Mouse (Mus musculus) liver, adult (tissue): Measurements from ENCODE around the gene Gm28230.

Source experiments
- GATA4 ChIP-seq: IDR thresholded peaks from 2 replicates; pipeline ENCODE4 v1.6.1; 2014; ENCODE audit warnings: mild to moderate bottlenecking, low read length; ENCODE audit not compliant: insufficient replicate concordance

Gene Gm28230

DNA sequence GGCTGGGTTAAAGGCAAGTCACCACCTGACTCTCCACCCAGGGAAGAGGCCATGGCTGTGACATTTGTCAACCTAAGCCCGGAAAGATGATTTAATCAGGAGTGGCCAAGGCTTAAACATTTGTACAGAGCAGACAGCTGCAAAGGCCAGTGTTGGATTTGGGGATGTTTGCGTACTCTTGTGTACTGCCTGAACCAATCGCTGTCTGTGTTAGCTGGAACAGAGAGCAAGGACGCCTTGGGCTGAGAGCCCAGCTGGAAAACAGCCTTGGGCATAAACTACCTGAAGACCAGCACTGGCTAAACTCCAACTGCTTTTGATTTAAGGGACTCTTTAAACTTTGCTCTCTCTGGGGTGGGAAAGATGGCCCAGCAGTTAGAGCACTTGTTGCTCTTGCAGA lies 17.9 kb upstream of the Gm28230 start:
- TF ChIP-seq GATA4: no peak

DNA sequence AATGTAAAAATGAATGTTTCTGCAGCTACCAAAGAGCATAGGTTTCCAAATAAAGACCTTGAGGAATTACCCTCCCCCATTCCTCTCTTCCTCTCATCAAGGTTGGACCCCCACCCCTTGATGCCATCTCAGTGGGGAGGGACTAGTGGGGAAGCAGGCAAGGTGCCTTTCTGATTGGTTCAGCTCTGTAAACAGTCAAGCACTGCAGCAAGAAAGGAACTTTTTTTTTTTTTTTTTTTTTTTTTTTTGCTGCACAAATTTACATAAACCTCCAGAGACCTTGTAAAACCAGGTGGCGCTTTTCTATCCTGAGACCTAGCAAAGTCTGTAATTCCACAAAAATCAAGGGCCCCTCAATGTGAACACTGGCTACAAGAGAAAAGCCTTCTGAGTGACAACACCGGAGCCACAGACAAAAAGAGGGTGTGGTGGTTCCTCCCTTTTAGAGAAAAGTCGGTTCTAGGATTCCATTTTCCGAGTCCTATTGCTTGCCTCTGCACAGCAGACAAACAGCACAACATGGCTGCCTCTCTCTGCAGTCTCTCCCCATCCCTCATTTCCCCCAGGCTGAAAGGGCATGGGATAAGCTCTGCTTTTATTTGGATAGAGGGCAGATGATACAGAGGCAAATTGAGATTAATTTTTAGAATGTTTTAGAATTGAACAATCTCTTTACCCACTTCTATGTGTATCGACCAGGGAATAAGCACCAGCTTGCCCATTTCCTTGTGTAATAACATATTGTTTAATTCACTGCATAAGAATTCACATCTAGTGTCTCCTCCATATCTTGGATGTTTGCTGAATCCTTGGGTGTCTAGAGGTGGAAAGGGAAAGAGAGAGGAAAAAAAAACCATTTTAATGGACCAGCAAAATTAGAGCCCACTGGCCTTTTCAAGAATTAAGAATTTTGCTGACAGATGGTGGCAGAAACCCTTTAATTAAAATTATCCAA lies 16.8 kb upstream of the Gm28230 start:
- no peak for TF ChIP-seq GATA4

DNA sequence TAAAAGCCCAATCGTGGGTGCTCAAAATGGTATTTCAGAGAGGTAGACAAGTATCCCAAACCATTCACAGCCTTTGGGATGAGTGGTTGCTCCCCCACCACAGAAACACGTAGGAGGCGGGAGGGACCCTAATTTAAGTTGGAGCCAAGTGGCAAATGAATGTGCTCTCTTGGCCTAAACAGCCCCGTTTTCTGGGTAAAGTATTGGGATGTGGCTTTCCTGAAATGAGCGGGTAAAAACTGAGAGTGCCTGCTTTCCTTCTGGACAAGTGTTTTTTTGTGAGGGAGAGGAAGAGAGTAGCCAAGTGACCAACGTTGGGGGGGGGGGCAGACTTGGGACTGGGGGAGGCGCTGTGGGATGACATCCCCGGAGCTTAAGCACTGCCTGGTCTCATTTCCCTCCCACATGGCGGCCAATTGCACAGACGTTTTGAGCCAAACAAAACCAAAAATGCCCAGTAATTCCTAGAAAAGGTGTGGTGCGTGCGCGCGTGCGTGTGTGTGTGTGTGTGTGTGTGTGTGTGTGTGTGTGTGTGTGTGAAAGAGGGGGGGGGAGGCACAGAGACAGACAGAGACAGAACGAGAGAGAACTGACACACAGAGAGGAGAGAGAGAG lies 15.5 kb upstream of the Gm28230 start:
- no peak for TF ChIP-seq GATA4

DNA sequence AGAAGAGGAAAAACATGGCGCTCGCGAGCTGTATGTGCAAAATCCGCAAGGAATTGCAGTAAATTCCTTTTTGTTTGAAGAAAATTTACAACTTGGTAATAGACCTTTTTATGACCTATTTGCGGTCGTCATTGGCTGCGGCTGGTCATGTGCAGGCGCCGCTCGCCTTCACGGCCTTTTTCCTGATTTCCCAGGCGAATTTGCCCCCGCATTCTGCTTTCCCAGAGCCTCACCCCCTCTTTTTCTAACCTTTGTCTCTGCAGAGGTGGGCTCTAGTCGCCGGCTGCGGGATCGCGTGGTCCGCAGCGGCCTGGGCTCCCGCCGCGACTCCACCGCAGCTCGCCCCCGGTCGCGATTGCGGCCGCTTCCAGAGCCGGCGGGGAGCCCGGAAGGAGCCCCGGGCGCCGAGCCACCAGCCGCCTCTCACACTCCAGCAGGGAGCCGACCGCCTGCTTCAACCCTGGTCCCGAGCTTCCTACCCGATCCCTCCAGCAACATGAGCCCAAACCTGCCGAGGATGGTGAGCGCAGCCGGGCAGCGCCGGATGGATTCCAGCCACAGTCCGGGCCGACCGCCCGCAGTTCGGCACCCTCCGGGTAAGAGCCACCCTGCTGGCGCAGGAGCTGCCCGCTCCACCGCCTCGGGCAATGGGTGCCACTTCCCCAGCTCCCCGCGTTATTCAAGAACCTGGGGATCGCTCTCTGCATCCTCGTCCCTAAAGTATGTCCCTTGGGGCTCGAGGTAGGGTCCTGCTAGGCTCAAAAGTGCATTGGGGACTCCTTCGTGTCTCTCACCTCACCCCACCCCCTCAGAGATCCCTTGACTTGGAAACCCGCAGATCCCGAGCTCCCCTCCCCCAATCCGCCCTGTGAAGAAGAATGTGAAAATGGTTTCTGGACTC lies 14.6 kb upstream of the Gm28230 start, which contains the start of the genes Hoxd3 and Hoxd4:
TSS of gene Hoxd3 (plus strand) at position 207 of the 901 bp plus-strand sequence.
TSS of gene Hoxd4 (plus strand) at position 209 of the 901 bp plus-strand sequence.
- no peak for TF ChIP-seq GATA4

DNA sequence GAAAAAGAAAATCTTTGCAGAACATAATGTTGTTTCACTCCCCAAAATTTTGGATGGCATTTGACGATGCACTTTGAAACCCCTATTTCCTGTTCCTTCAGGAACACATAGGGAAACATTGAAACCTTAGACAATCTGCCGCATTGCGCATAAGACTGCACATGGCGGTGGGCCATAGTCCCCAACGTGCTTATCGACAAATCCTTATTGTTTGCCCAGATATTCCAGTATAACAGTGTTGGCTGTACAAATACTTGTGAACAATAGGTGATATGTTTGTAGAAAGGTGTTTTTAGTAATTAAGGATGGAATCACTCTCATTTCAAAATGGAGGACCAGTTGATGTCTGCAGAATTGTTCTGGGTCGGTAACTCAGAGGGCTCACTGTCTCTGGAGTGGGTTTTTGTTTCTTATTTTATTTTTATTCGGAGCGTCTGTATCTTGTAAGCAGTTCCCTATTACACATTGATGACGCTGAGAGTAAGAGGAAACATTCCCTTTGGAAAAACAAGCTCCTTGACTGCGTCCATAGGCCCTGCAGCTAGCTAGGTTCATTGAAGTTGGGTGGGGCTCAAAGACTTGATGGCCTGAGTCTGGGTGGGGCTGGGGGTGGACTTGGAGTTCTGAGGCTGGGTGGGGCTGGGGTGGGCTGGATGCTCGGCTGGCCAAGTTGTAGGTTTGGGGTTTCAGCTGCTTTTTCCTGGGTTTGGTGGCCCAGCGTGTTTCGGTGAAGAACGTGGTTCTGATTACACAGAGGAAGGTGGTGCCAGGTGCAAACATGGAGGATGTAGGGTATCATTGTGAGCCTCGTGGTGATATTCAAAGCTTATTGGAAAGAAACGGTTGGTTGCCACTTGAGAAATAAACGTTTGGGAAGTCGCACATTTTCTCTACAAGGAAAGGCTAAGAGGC lies 13.0 kb upstream of the Gm28230 start:
- TF ChIP-seq GATA4: no peak

DNA sequence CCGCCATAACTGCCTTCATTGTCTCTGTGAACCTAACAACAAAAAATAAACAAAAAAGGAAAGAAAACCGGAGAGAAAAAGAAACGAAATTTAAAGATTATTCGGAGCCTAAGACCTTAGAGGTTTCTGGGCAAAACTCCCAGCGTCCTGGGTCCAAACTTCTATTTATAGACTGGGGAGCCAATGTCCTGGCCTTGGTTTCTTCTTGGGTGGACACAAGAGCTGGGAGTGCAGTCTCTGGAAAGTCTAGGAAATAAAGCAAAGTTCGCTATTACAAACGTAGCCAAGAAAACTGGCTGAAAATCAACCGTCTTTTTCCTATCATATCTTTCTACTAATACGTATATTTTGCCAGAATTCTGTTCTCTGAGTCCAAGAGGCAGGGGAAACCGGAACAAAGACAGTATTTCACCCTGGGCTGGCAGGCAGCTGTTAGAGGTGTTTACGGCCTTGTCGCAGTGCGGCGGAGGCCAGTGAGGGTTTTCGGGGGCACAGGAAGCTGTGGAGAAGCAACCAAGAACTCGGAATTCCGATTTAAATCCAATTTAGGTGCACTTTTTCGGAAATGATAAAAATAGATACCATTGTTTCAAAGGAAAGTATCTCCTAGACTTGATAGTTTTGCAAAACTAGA lies 12.3 kb upstream of the Gm28230 start:
- no peak for TF ChIP-seq GATA4

DNA sequence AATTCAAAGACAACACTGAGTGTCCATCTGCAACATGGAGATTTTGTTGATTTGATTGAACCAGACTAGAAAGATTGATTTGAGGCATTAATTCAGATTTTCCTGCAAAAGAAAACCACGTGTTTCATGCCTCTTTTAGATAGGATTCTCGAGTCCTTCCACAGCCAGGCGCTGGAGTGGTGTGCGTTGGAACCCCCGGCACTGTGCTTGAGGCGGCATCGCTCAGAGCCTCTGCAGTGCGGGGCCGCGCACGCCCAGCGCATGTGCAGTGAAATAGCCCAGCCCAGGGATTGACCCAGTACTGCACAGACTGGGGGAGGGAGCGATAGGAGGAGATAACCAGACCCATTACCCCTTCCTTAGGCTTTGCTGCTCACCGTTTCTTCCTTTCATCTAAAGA lies 11.6 kb upstream of the Gm28230 start:
- TF ChIP-seq GATA4: no peak

DNA sequence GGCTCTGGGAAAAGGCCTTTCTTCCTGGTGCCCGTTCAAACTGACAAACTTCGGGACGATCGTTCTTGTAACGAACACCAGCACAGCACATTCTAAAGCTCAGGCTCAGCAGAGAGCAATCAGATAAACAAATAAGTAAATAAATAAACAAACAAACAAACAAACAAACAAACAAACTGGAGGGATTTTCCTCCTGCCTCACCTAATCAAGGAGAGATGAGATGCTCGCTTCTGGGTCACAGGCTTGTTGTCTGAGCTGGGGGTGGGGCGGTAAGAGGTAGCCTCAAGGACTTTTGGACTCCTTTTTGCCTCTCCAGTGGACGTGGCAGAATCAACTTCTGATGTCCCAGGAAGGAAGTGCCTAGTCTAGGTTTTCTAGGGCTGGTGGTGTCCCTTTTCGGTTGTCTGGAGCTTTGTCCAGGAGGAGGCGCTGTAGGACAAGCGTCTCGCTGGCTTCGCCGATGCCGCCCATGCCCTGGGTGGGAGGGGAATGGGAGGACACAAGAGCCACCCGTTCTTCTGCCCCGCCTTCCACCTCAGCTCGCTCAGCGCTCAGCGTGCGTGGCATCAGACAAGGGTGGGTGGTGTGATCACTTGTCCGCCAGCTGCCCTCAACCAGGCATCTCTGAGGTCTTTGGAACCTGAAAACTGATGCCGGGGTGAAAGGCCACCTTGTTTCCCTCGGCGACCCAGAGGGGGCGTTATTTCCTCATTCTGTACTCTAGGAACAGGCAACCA lies 10.9 kb upstream of the Gm28230 start:
- TF ChIP-seq GATA4: no peak

DNA sequence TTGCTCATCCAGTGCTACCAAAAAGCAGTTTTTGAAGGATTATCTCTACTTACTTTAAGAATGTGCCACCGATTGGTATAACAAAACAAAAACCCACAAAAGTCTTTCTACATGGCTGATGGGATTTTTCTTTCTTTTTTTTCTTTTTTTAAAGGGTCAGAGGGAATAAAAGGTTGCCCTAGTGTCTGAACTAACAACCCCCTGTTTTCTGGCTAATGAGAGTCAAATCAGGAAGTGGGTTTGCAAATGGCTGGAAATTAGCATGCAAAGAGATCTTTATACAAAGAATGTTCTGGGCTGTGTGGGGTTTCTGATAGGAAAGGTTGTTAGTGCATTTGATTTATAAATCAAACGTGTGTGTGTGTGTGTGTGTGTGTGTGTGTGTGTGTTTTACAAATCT lies 6.1 kb upstream of the Gm28230 start:
- TF ChIP-seq GATA4: no peak

DNA sequence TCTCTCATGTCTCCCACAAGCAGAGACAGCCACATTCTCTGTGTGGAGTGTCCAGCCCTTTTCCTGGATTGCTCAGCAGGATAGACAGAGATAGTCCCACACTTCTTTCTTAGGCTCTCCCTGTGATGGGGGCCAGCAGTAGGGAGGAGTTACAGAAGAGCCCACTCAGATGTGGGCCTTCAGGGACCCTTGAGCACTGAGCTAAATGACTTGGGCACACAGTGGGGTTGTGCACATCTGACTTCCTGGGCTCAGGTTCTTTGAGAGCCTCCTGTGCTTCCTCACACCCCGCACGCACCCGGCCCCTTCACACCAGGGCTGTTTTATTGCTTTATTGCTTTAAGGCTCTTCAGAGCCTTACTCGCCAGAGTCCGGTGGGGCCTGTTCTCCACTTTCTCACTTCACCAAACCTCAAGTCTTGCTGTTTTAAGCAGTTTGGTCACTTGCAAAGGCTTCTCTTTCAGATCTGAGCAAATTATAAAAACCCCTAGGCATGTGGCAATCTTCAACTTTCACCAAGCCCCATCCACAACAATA lies 5.5 kb upstream of the Gm28230 start:
- no peak for TF ChIP-seq GATA4

DNA sequence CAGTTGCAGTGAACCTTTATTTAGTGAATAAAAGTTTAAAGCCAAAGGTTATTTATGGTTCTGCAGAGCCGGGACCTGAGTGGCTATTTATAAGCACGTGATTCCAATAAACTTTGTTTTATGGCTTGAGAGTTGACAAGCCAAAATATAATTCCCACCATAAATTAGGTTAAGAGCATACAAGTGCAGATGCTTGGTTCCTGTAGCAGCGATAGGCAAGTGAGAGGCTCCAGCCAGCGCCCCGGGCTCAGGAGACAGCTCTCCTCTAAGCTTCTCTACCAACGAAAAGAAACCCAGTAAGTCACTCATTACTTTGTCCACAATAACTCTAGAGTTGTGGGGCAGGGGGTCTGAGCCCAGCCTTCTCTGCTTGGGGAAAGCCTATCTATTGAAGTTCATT lies 4.6 kb upstream of the Gm28230 start:
- TF ChIP-seq GATA4: no peak

DNA sequence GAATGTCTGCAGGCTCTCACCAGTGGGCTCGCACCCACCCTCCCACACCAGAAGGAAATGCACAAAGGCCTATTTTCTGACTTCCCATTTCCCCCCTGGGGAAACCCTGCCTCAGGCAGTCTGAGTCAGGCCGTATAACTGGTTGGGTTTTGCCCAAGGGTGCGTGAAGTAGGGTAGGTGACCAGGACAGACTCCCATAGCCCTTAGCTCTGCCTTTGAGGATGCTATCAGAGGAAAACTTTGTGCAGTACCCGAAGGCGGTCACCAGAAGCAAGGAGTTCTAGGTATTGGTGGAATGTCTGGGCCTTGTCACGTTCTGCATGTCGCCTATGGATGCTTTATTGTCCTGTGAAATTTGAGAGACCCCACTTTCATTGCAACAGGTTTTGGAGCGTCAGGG lies 3.6 kb upstream of the Gm28230 start:
- TF ChIP-seq GATA4: no peak
